Mouse (Mus musculus) heart, postnatal 0 days (tissue): Measurements from ENCODE around the gene Osmr.

Source experiments
- CTCF ChIP-seq: IDR thresholded peaks from 2 replicates; pipeline ENCODE4 v1.5.1; 2016; ENCODE audit warnings: antibody characterized with exemption, control low read depth, low read depth
- EP300 ChIP-seq: IDR thresholded peaks from 2 replicates; pipeline ENCODE4 v1.6.1; 2016; ENCODE audit warnings: antibody characterized with exemption, low read depth

GRCm38 (mm10) chr15:6849851-6850250 is 24.9 kb downstream of the Osmr start:
- TF ChIP-seq CTCF (no peak), EP300 (no peak)
